In genomic region chr2:166021073-166021610, GRCm38 (mm10) we compare ENCODE assay signal across 8 mouse cellular contexts. TPM values are rescaled to one million over a fixed set of nuclear protein-coding genes. Genes with fewer than 3 reads are reported as not detected.
DNase-seq lines count a peak whose midpoint lies in the region; ATAC-seq lines count a peak whose summit lies in the region.

No protein-coding gene starts in this region.

- intact Hi-C loops in left cerebral cortex, postnatal 14 days (cut with DNase I): no loop called here

- H3K9me3 ChIP-seq in forebrain, embryonic 13.5 days (replicated peaks): no peaks in the 10 kb centered on the region
- no peaks in the 10 kb centered on the region for H3K9me3 ChIP-seq in hindbrain, embryonic 16.5 days (ENCODE audit: control insufficient read depth, low read length)
- H3K9me3 ChIP-seq in midbrain, embryonic 11.5 days (ENCODE audit: control insufficient read depth, low read length): no peaks in the 10 kb centered on the region

- H3K4me1 ChIP-seq in forebrain, embryonic 13.5 days: peaks cover 32% of the 10 kb centered on the region
- H3K4me1 ChIP-seq in hindbrain, embryonic 16.5 days (ENCODE audit: control insufficient read depth, insufficient read depth, low read depth, low read length): peaks cover 22% of the 10 kb centered on the region
- H3K4me1 ChIP-seq in midbrain, embryonic 11.5 days (ENCODE audit: control insufficient read depth, insufficient read depth, low read length): peaks cover 23% of the 10 kb centered on the region

- 18% methylated on average over 4 of the region's 4 CpGs for WGBS in forebrain, embryonic 13.5 days
- 10% methylated on average over 4 of the region's 4 CpGs for WGBS in hindbrain, embryonic 16.5 days
- 34% methylated on average over 4 of the region's 4 CpGs for WGBS in midbrain, embryonic 11.5 days

- peak overlapping the region; percentile 41; the same call in 1 of the 2 replicates for H3K9ac ChIP-seq in forebrain, embryonic 13.5 days
- peak overlapping the region; percentile 38; the same call in 1 of the 2 replicates for H3K9ac ChIP-seq in hindbrain, embryonic 16.5 days (ENCODE audit: low read depth, low read length)
- H3K9ac ChIP-seq in midbrain, embryonic 11.5 days (ENCODE audit: low read length): peak overlapping the region; percentile 34; the same call in 1 of the 2 replicates

- H3K36me3 ChIP-seq in forebrain, embryonic 13.5 days (ENCODE audit: poor library complexity, severe bottlenecking): no peaks in the 10 kb centered on the region
- no peaks in the 10 kb centered on the region for H3K36me3 ChIP-seq in hindbrain, embryonic 16.5 days (ENCODE audit: control insufficient read depth, insufficient read depth, low read length)
- no peaks in the 10 kb centered on the region; the same call in 1 of the 2 replicates for H3K36me3 ChIP-seq in midbrain, embryonic 11.5 days (ENCODE audit: control insufficient read depth, insufficient read depth, low read length)

- H3K27ac ChIP-seq in forebrain, embryonic 13.5 days: peak overlapping the region; percentile 85
- H3K27ac ChIP-seq in hindbrain, embryonic 16.5 days (ENCODE audit: low read depth, low read length): peak overlapping the region; percentile 84
- H3K27ac ChIP-seq in midbrain, embryonic 11.5 days (ENCODE audit: low read depth, low read length): peak overlapping the region; percentile 74

- ATAC-seq in forebrain, embryonic 13.5 days: peak; percentile 72
- peak; percentile 64; the same call in 1 of the 2 replicates for ATAC-seq in hindbrain, embryonic 16.5 days
- ATAC-seq in midbrain, embryonic 11.5 days (ENCODE audit: low FRiP score): peak; percentile 62

- H3K27me3 ChIP-seq in forebrain, embryonic 13.5 days: no peaks in the 10 kb centered on the region
- no peaks in the 10 kb centered on the region for H3K27me3 ChIP-seq in hindbrain, embryonic 16.5 days (replicated peaks; ENCODE audit: control insufficient read depth, insufficient read depth, low read length)
- no peaks in the 10 kb centered on the region for H3K27me3 ChIP-seq in midbrain, embryonic 11.5 days (ENCODE audit: control insufficient read depth, insufficient read depth, low read length)

- DNase-seq in left cerebral cortex, postnatal 14 days (ENCODE audit: low spot score in 2 of 2): peak; percentile 32 to 46
- no peak for DNase-seq in left cerebral cortex, adult 9 months (ENCODE audit: low spot score in 2 of 2)
- peak; percentile 91 for DNase-seq in midbrain, embryonic 11.5 days (ENCODE audit: low spot score, missing footprints)
- DNase-seq in cerebellum, postnatal 25 days: no peak
- DNase-seq in right cerebral cortex, adult 18-20 months: no peak
- DNase-seq in layer of hippocampus, postnatal 25 days (ENCODE audit: extremely low spot score in 1 of 2, low spot score in 1 of 2): no peak

- H3K4me2 ChIP-seq in forebrain, embryonic 13.5 days: peak overlapping the region; percentile 13; the same call in 1 of the 2 replicates
- no peak overlapping the region for H3K4me2 ChIP-seq in hindbrain, embryonic 16.5 days (ENCODE audit: low read length)
- H3K4me2 ChIP-seq in midbrain, embryonic 11.5 days: no peak overlapping the region

- H3K4me3 ChIP-seq in forebrain, embryonic 13.5 days: no peak overlapping the region
- no peak overlapping the region for H3K4me3 ChIP-seq in hindbrain, embryonic 16.5 days (ENCODE audit: low read length)
- no peak overlapping the region for H3K4me3 ChIP-seq in midbrain, embryonic 11.5 days (ENCODE audit: low read depth, low read length)

RNA-seq across cellular contexts. Expression of gene Ncoa3, which starts 28.7 kb away (rescaled TPM):
- 10 to 100 TPM; 32.0 to 34.7 TPM for total RNA-seq in left cerebral cortex, postnatal 14 days (2021)
- polyA plus RNA-seq in forebrain, embryonic 13.5 days (2015; fragmentation: Nextera tagmentation; extraction: Ambion mirVana): 9.1 and 9.7 TPM in 2 replicates
- polyA plus RNA-seq in hindbrain, embryonic 16.5 days (2015; fragmentation: Nextera tagmentation; extraction: Ambion mirVana): 11.6 and 14.5 TPM in 2 replicates
- 16.1 and 17.4 TPM in 2 replicates for polyA plus RNA-seq in midbrain, embryonic 11.5 days (2014; fragmentation: Nextera tagmentation; extraction: Ambion mirVana)
- 10 to 100 TPM; 29.7 to 34.3 TPM for total RNA-seq in layer of hippocampus, postnatal 25 days (2021)

Comparison
In these comparisons a context has a peak if more than half of its experiments do, and no peak if none do; other contexts are left out.
1. DNase-seq: peak in left cerebral cortex, postnatal 14 days (2 of 2) and midbrain, embryonic 11.5 days (single experiment); none in left cerebral cortex, adult 9 months (0 of 2), cerebellum, postnatal 25 days (0 of 2), right cerebral cortex, adult 18-20 months (single experiment) and layer of hippocampus, postnatal 25 days (0 of 2).
2. Peak in every context shown above with its lines, with median percentiles within 50 percentile points of each other: ATAC-seq, H3K27ac ChIP-seq and H3K9ac ChIP-seq.